Mouse (Mus musculus): ENCODE data around the gene Ddx19b. TPM values are rescaled to one million over a fixed set of nuclear protein-coding genes. Genes with fewer than 3 reads are reported as not detected.
"Not testable (repeated sequence)": the region's sequence is repeated elsewhere in the genome, so short reads cannot be mapped to it uniquely, and the experiment has no call there.

The Ddx19b gene
- total RNA-seq, 2 experiments from 2014 or later = 0.77 to 3.2 TPM

DNA sequence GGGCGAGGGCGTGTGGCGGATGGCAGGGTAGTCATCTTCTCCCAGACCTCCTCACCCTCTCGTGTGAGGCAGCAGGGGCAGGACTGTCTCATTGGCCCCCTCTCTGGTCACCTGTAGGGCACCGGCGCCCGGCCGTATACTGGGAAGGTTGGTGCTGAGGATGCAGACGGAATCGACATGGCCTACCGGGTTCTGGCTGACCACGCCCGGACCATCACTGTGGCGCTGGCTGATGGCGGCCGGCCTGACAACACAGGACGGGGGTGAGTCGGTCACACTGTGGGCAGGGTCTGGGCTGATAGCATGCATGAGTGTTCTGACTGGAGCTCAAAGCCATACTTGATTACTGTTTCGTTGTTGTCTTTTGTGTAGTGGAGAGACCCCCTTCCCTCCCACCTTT, 11.0 kb upstream of the Ddx19b start:
- no peak for ATAC-seq (replicated peaks; ENCODE audit: low FRiP score, poor library complexity, severe bottlenecking)

DNA sequence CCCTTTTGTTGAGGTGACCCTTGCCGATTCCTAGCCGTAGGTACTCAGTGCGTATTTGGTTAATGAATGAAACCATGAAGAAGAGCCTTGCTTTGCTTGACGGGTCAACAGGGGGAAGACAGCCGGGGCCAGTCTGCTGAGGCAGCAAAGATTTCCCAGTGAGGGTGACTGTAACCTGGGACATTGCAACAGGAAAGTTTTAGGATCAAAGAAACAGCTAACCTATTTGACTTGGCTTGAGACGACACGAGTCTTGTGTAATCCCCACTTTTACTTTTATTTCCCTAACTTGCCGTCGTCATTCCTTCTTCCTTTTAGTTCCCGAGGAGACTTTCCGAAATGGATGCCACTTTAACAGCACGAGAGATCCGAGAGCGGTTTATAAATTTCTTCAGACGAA, 5.0 kb upstream of the Ddx19b start:
- ATAC-seq (replicated peaks; ENCODE audit: low FRiP score, poor library complexity, severe bottlenecking) = no peak

DNA sequence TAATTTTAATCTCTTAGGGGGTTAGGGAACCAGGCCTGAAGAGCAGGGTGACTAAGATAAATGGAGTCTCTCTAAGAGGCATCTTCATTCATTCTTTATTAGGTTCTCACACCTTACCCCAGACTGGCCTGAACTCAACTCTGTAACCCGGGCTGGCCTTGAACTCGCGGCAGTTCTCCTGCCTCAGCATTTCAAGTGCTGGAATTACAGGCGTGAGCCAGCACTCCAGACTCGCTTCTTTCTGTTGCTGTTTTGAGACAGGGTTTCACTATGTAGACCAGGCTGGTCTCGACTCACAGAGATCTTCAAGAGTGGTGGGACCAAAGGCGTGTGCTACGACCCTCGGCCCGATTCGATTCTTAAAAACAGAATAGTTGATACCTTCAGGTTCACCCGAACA, 2.7 kb upstream of the Ddx19b start:
- peak; percentile 51 for ATAC-seq (replicated peaks; ENCODE audit: low FRiP score, poor library complexity, severe bottlenecking)

- ATAC-seq (replicated peaks; ENCODE audit: low FRiP score, poor library complexity, severe bottlenecking) = peak; percentile 97
These were observed 2.1 kb upstream of the Ddx19b start for GRCm38 (mm10) chr8:111033482-111034215.

- ATAC-seq (replicated peaks; ENCODE audit: low FRiP score, poor library complexity, severe bottlenecking) = no peak
These were observed 1.4 kb upstream of the Ddx19b start, which contains the start of gene Aars for GRCm38 (mm10) chr8:111032916-111033315. TSS of gene Aars (plus strand) at chr8:111033144.

DNA sequence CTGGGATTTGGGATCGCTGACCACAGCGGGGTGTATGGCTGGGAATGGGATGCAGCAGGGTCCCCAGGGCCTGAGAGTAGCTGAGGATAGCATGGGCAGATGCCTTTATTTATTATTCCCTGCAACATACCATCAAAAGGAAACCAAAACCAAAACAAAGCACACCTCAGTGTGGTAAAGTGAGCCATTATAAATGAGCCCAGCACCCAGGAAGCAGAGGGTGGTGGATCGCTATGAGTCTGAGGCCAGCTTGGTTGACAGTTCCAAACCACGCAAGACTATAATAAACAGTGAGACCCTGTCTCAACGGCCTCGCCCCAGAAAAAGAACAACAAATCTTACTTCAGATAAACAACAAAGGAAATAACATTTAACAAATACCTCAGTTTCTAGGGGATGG, 1.5 kb downstream of the Ddx19b start:
- ATAC-seq (replicated peaks; ENCODE audit: low FRiP score, poor library complexity, severe bottlenecking) = no peak

DNA sequence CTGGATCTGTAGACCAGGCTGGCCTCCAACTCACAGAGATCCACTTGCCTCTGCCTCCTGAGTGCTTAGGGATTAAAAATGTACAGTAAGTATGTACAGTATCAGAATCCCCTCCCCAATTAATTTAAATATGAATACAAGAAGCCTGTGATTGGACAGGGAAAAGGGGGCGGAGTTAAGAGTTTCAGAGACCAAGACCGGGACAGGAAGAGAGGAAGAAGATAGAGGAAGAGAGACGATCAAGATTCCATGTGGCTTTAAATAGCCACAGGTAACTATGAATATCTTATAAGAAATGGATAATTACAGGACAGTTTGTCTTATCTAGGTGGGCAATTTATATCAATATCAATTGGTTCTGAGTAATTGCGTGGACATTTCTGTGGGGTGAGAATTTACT, 2.0 kb downstream of the Ddx19b start:
- no peak for ATAC-seq (replicated peaks; ENCODE audit: low FRiP score, poor library complexity, severe bottlenecking)

- ATAC-seq (replicated peaks; ENCODE audit: low FRiP score, poor library complexity, severe bottlenecking) = peak; percentile 98
These were observed 4.1 kb downstream of the Ddx19b start for GRCm38 (mm10) chr8:111027391-111027937.

- ATAC-seq (replicated peaks; ENCODE audit: low FRiP score, poor library complexity, severe bottlenecking) = not testable (repeated sequence)
These were observed 4.9 kb downstream of the Ddx19b start for GRCm38 (mm10) chr8:111026609-111027008.

DNA sequence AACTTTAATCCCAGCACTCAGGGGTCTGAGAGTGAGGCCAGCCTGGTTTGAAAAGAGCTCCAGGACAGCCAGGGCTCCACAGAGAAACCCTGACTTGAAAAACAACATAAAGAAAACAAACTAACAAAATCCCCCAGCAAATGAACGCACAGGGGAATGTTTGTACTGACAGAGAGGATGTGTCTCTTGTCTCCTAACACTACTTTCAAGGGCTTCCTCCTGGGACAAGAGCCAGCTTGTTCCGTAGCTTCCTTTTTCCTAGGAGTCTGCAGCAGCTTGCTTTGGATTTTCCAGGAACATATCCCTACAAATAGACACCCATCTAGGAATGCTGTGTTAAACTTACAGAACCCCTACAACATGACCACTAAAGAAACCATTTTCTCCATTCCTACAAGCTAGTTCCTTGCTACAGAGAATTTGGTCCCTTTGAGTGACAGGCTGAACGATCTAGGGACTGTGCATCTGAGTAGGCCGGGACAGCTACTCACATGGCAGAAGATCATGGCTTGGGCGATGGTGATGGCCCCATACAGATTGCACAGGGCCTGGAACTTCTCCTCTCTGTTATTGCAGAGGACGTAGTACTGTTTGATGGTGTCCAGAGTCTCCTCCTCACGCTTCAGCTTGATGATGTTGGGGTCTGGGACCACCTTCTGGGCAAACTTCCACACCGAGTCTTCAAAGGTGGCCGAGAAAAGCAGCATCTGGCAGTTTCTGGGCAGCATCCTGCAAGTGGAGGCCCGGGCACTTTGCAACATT, 21.1 kb downstream of the Ddx19b start:
- not testable (repeated sequence) for ATAC-seq (replicated peaks; ENCODE audit: low FRiP score, poor library complexity, severe bottlenecking)

GRCm38 (mm10) chr8:110997547-110998531, 33.7 kb downstream of the Ddx19b start, which contains the start of gene Ddx19a:
TSS of gene Ddx19a (minus strand) at chr8:110997800.
- ATAC-seq (replicated peaks; ENCODE audit: low FRiP score, poor library complexity, severe bottlenecking) = peak; percentile 97

DNA sequence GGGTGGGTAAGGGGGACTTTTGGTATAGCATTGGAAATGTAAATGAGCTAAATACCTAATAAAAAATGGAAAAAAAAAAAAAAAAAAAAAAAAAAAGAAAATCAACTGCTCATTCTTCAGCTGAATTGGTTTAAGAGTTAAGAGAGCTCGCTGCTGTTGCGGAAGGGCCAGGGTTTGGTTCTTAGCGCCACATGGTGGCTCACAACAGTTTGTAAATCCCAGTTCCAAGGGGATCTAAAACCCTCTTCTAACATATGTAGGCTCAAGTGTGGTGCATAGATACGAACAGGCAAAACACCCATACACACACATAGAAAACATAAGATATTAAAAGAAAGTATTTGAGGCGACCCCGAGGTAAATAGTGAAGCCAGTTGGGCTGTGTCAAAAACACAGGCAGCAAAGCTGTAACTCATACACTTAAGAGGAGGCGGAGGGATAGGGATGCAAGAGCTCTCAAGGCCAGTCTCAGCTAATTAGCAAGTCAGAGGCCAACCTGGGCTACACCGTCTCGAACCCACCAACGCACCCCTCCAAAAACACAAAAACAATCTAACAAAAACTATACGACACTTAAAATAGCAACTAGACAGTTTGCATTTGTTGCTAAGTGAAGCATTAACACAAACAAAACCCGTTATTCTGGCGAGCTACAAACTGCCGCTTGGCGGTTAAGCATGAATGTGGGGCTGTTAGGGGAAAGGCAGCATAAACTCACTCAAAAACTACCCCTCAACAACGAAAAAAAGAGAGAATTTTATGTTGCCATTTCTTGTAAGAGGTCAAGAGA, 34.7 kb downstream of the Ddx19b start:
- ATAC-seq (replicated peaks; ENCODE audit: low FRiP score, poor library complexity, severe bottlenecking) = peak; percentile 39

DNA sequence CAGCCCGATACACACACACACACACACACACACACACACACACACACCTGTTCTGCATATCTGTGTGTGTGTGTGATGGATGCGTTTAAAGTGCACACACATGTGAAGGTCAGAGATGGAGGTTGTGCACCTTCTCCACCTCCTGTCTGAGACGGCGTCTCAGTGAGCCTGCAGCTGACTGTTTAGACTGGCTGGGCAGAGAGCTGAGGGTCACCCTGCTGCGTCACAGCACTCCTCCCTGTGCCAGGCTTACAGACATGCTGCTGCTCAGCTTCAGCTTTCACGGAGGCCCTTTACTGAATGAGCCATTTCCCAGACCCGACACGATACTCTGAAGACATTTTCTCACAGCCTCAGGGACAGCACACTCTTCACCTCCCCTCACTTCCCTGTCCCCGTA, 41.5 kb downstream of the Ddx19b start:
- ATAC-seq (replicated peaks; ENCODE audit: low FRiP score, poor library complexity, severe bottlenecking) = no peak

- peak; percentile 59; the same call in 1 of the 2 replicates for ATAC-seq (replicated peaks; ENCODE audit: low FRiP score, poor library complexity, severe bottlenecking)
These were observed 43.5 kb downstream of the Ddx19b start for GRCm38 (mm10) chr8:110987805-110988744.

GRCm38 (mm10) chr8:110981304-110981703, 50.2 kb downstream of the Ddx19b start:
- no peak for ATAC-seq (replicated peaks; ENCODE audit: low FRiP score, poor library complexity, severe bottlenecking)

- ATAC-seq (replicated peaks; ENCODE audit: low FRiP score, poor library complexity, severe bottlenecking) = not testable (repeated sequence)
These were observed 53.6 kb downstream of the Ddx19b start for GRCm38 (mm10) chr8:110977987-110978386.

DNA sequence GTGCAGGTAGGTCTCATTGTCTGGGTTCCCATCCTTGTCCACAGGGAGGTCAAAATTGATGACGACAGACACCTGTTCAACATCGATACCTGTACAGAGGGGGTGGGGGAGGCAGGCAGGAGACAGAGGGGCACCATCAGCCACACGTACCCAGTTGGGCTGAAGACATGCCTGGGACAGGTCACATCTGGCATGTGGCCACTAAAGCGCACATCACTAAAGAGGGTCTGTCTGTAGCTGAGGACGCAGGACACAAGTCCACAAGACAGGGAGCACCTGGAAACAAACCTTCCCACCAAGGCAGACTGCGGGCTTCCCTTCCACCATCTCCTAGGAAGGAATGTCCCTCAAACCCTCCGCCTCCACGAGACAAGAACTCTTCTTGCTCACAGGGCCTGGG, 55.0 kb downstream of the Ddx19b start:
- ATAC-seq (replicated peaks; ENCODE audit: low FRiP score, poor library complexity, severe bottlenecking) = not testable (repeated sequence)

All from erythroblast, adult 5-6 weeks (primary cell).